ENCODE assay signal across 9 mouse cellular contexts in genomic region chr2:26498694-26499093, GRCm38 (mm10). TPM values are rescaled to one million over a fixed set of nuclear protein-coding genes. Genes with fewer than 3 reads are reported as not detected.
DNase-seq lines count a peak whose midpoint lies in the region; ATAC-seq and TF ChIP-seq lines count a peak whose summit lies in the region.
"Had no signal": no experiment of that assay in that cellular context is flagged by ENCODE, and none has a peak within 500 bp of the region (broad histone marks: within the 10 kb centered on the region; RNA-seq: fewer than 3 reads in every experiment).

No protein-coding gene starts in this region.

- no peak for TF ChIP-seq CTCF in heart, adult 2 months (IDR thresholded peaks at IDR 0.05)
- TF ChIP-seq CTCF in kidney, postnatal 0 days (IDR thresholded peaks at IDR 0.05; ENCODE audit: low read depth), result no peak

- no peak for TF ChIP-seq EP300 in heart, adult 2 months (IDR thresholded peaks at IDR 0.05; ENCODE audit: insufficient read depth, low read depth, low read length)

- no peak overlapping the region for H3K9ac ChIP-seq in heart, adult 2 months (ENCODE audit: low read depth, low read length)
- H3K9ac ChIP-seq in lung, embryonic 15.5 days, result no peak overlapping the region
- H3K9ac ChIP-seq in kidney, postnatal 0 days (ENCODE audit: low read depth, low read length), result no peak overlapping the region
- no peak overlapping the region; the same call in 1 of the 2 replicates for H3K9ac ChIP-seq in neural tube, embryonic 14.5 days (replicated peaks; ENCODE audit: low read depth, low read length)
- H3K9ac ChIP-seq: liver, embryonic 14.5 days had no signal

- H3K36me3 ChIP-seq in heart, adult 2 months (ENCODE audit: control insufficient read depth, insufficient read depth, low read length), result peaks cover 15% of the 10 kb centered on the region
- no peaks in the 10 kb centered on the region for H3K36me3 ChIP-seq in lung, embryonic 15.5 days
- no peaks in the 10 kb centered on the region for H3K36me3 ChIP-seq in kidney, postnatal 0 days (ENCODE audit: insufficient read depth, low read length)
- no peaks in the 10 kb centered on the region for H3K36me3 ChIP-seq in neural tube, embryonic 14.5 days (ENCODE audit: control insufficient read depth, insufficient read depth, low read length)

- no peaks in the 10 kb centered on the region for H3K27me3 ChIP-seq in heart, adult 2 months (ENCODE audit: control insufficient read depth, insufficient read depth, low read length)
- H3K27me3 ChIP-seq in lung, embryonic 15.5 days, result no peaks in the 10 kb centered on the region
- H3K27me3 ChIP-seq in kidney, postnatal 0 days (ENCODE audit: insufficient read depth, low read length), result no peaks in the 10 kb centered on the region
- H3K27me3 ChIP-seq in neural tube, embryonic 14.5 days (ENCODE audit: control insufficient read depth, insufficient read depth, low read length), result peaks cover 3% of the 10 kb centered on the region; the same call in 1 of the 2 replicates

- peak overlapping the region; percentile 19; the same call in 1 of the 2 replicates for H3K4me2 ChIP-seq in lung, embryonic 15.5 days
- H3K4me2 ChIP-seq in kidney, postnatal 0 days (ENCODE audit: low read length), result peak overlapping the region; percentile 89
- peak overlapping the region; percentile 76 for H3K4me2 ChIP-seq in neural tube, embryonic 14.5 days (ENCODE audit: low read depth, low read length)

- H3K79me2 ChIP-seq in heart, adult 2 months (replicated peaks; ENCODE audit: control insufficient read depth, insufficient read depth, low read length), result peaks cover 2% of the 10 kb centered on the region

- peak overlapping the region; percentile 31; the same call in 1 of the 2 replicates for H3K4me3 ChIP-seq in heart, adult 2 months
- H3K4me3 ChIP-seq in lung, embryonic 15.5 days, result no peak overlapping the region
- no peak overlapping the region for H3K4me3 ChIP-seq in kidney, postnatal 0 days (replicated peaks; ENCODE audit: low read depth, low read length)
- no peak overlapping the region for H3K4me3 ChIP-seq in neural tube, embryonic 14.5 days (ENCODE audit: low read depth, low read length)

- no peak for DNase-seq in heart, adult 2 months
- no peak for DNase-seq in heart, adult 8-10 months (ENCODE audit: low spot score)
- no peak for DNase-seq in lung, postnatal 10 days
- no peak for DNase-seq in kidney, postnatal 0 days (ENCODE audit: low spot score)
- no peak for DNase-seq in thymus, postnatal 0 days (ENCODE audit: low spot score)

- H3K27ac ChIP-seq in heart, adult 2 months, result peak overlapping the region; percentile 97
- H3K27ac ChIP-seq in lung, embryonic 15.5 days, result peak overlapping the region; percentile 78
- peak overlapping the region; percentile 36 for H3K27ac ChIP-seq in kidney, postnatal 0 days
- H3K27ac ChIP-seq in neural tube, embryonic 14.5 days (ENCODE audit: low read depth, low read length), result peak overlapping the region; percentile 82
- H3K27ac ChIP-seq: liver, embryonic 14.5 days had no signal

- no peak for ATAC-seq in lung, embryonic 15.5 days (ENCODE audit: borderline replicate concordance, extremely low read depth, low FRiP score, low TSS enrichment)
- ATAC-seq in kidney, postnatal 0 days (replicated peaks; ENCODE audit: low FRiP score, low read depth), result no peak
- ATAC-seq in neural tube, embryonic 14.5 days (ENCODE audit: low read depth), result no peak
- no peak for ATAC-seq in CD4-positive, CD25-positive, alpha-beta regulatory T cell, adult 4 months

- H3K4me1 ChIP-seq in heart, adult 2 months (ENCODE audit: control insufficient read depth, insufficient read depth, low read length), result peaks cover 59% of the 10 kb centered on the region
- H3K4me1 ChIP-seq in lung, embryonic 15.5 days, result peaks cover 81% of the 10 kb centered on the region
- peaks cover 78% of the 10 kb centered on the region for H3K4me1 ChIP-seq in kidney, postnatal 0 days (replicated peaks; ENCODE audit: insufficient read depth, low read length)
- H3K4me1 ChIP-seq in neural tube, embryonic 14.5 days (ENCODE audit: control insufficient read depth, insufficient read depth, low read length), result peaks cover 84% of the 10 kb centered on the region

- 38% methylated on average over 8 of the region's 8 CpGs for WGBS in heart, adult 2 months
- WGBS in lung, embryonic 15.5 days, result 46% methylated on average over 8 of the region's 8 CpGs
- 49% methylated on average over 8 of the region's 8 CpGs for WGBS in kidney, postnatal 0 days
- WGBS in neural tube, embryonic 14.5 days, result 53% methylated on average over 8 of the region's 8 CpGs

- TF ChIP-seq POLR2A in heart, adult 2 months (IDR thresholded peaks at IDR 0.05; ENCODE audit: insufficient read depth, low read depth, low read length), result no peak

- intact Hi-C loops in heart, adult 2 months (cut with DNase I), result no loop called here

- no peaks in the 10 kb centered on the region for H3K9me3 ChIP-seq in lung, embryonic 15.5 days
- H3K9me3 ChIP-seq in kidney, postnatal 0 days (replicated peaks; ENCODE audit: low read length), result no peaks in the 10 kb centered on the region
- no peaks in the 10 kb centered on the region for H3K9me3 ChIP-seq in neural tube, embryonic 14.5 days (ENCODE audit: control insufficient read depth, low read length)

RNA-seq across cellular contexts. Expression of gene Notch1, which starts 17.8 kb away (rescaled TPM):
- total RNA-seq in heart, adult 2 months (2021), result 10 to 100 TPM; 31.6 to 32.4 TPM
- polyA plus RNA-seq in heart, adult 2 months (2012; rRNA removed), result 22.0 and 23.2 TPM in 2 replicates
- total RNA-seq in heart, adult 8-10 months (2022), result 10 to 100 TPM; 22.2 to 36.5 (median 29.1) TPM
- polyA plus RNA-seq in lung, embryonic 15.5 days (2015; fragmentation: Nextera tagmentation; extraction: Ambion mirVana), result 22.1 and 23.9 TPM in 2 replicates
- polyA plus RNA-seq in kidney, postnatal 0 days (2015; fragmentation: Nextera tagmentation; extraction: Ambion mirVana), result 12.1 and 12.9 TPM in 2 replicates
- polyA plus RNA-seq in neural tube, embryonic 14.5 days (2014; fragmentation: Nextera tagmentation; extraction: Ambion mirVana), result 20.8 and 26.6 TPM in 2 replicates
- 10 to 100 TPM; 21.9 to 33.0 TPM for polyA plus RNA-seq in CD4-positive, CD25-positive, alpha-beta regulatory T cell, adult 4 months (2017; shearing (Covaris generic))
- polyA plus RNA-seq in thymus, postnatal 0 days (2015; fragmentation: Nextera tagmentation; extraction: Ambion mirVana), result 44.3 and 54.9 TPM in 2 replicates

RNA-seq across cellular contexts. Expression of gene Sec16a, which starts 53.7 kb away (rescaled TPM):
- total RNA-seq in heart, adult 2 months (2021), result 10 to 100 TPM; 36.3 to 40.4 TPM
- polyA plus RNA-seq in heart, adult 2 months (2012; rRNA removed), result 37.5 and 50.1 TPM in 2 replicates
- 10 to 100 TPM; 40.7 to 45.7 (median 41.7) TPM for total RNA-seq in heart, adult 8-10 months (2022)
- polyA plus RNA-seq in lung, embryonic 15.5 days (2015; fragmentation: Nextera tagmentation; extraction: Ambion mirVana), result 18.2 and 21.3 TPM in 2 replicates
- 16.4 and 16.6 TPM in 2 replicates for polyA plus RNA-seq in kidney, postnatal 0 days (2015; fragmentation: Nextera tagmentation; extraction: Ambion mirVana)
- 27.2 and 35.2 TPM in 2 replicates for polyA plus RNA-seq in neural tube, embryonic 14.5 days (2014; fragmentation: Nextera tagmentation; extraction: Ambion mirVana)
- polyA plus RNA-seq in CD4-positive, CD25-positive, alpha-beta regulatory T cell, adult 4 months (2017; shearing (Covaris generic)), result 10 to 100 TPM; 24.8 to 31.7 TPM
- 12.4 and 12.9 TPM in 2 replicates for polyA plus RNA-seq in thymus, postnatal 0 days (2015; fragmentation: Nextera tagmentation; extraction: Ambion mirVana)

Comparison
In these comparisons a context has a peak if more than half of its experiments do, and no peak if none do; other contexts are left out.
1. H3K27ac ChIP-seq: peak in every context shown above with its lines; median percentile 97 in heart, adult 2 months; 82 in neural tube, embryonic 14.5 days; 78 in lung, embryonic 15.5 days; 36 in kidney, postnatal 0 days.
2. H3K4me2 ChIP-seq: peak in every context shown above with its lines; median percentile 89 in kidney, postnatal 0 days; 76 in neural tube, embryonic 14.5 days; 19 in lung, embryonic 15.5 days.